Mouse (Mus musculus): ENCODE data around the gene Glyat. TPM values are rescaled to one million over a fixed set of nuclear protein-coding genes. Genes with fewer than 3 reads are reported as not detected.
A peak's percentile ranks its signal among the peaks of the same experiment; 100 is the strongest.

Gene Glyat
- not detected in 2 replicates for polyA plus RNA-seq (2014; fragmentation: Nextera tagmentation; extraction: Ambion mirVana)

- no peak within 1 kb of the TSS for H3K4me3 ChIP-seq (ENCODE audit: low read depth, low read length)
- no peaks in the 10 kb centered on the region for H3K27me3 ChIP-seq (ENCODE audit: control insufficient read depth, insufficient read depth, low read length)
- 88% methylated on average over 4 of the region's 4 CpGs for WGBS
- H3K9me3 ChIP-seq (ENCODE audit: control insufficient read depth, low read length): no peaks in the 10 kb centered on the region
- H3K4me1 ChIP-seq (ENCODE audit: control insufficient read depth, insufficient read depth, low read length): no peaks in the 10 kb centered on the region
- no peak within 1 kb of the TSS for H3K9ac ChIP-seq (replicated peaks; ENCODE audit: low read depth, low read length)
- H3K27ac ChIP-seq (ENCODE audit: low read depth, low read length): no peak within 1 kb of the TSS
- no peak within 1 kb of the TSS for H3K4me2 ChIP-seq (ENCODE audit: low read depth, low read length)
- ATAC-seq (ENCODE audit: low read depth): no peak
- no peaks in the 10 kb centered on the region for H3K36me3 ChIP-seq (ENCODE audit: control insufficient read depth, insufficient read depth, low read length)
Measured at GRCm38 (mm10) chr19:12633176-12633575, at the start of gene Glyat. Glyat (plus strand) TSS chr19:12633308.

GRCm38 (mm10) chr19:12585310-12585709 lies 47.8 kb upstream of the Glyat start:
- no peaks in the 10 kb centered on the region for H3K27me3 ChIP-seq (ENCODE audit: control insufficient read depth, insufficient read depth, low read length)
- H3K36me3 ChIP-seq (ENCODE audit: control insufficient read depth, insufficient read depth, low read length): no peaks in the 10 kb centered on the region
- WGBS: 82% methylated on average over 4 of the region's 4 CpGs
- no peak overlapping the region for H3K4me3 ChIP-seq (ENCODE audit: low read depth, low read length)
- H3K4me1 ChIP-seq (ENCODE audit: control insufficient read depth, insufficient read depth, low read length): no peaks in the 10 kb centered on the region
- H3K4me2 ChIP-seq (ENCODE audit: low read depth, low read length): no peak overlapping the region
- H3K9me3 ChIP-seq (ENCODE audit: control insufficient read depth, low read length): no peaks in the 10 kb centered on the region
- no peak overlapping the region for H3K9ac ChIP-seq (replicated peaks; ENCODE audit: low read depth, low read length)
- no peak overlapping the region for H3K27ac ChIP-seq (ENCODE audit: low read depth, low read length)
- ATAC-seq (ENCODE audit: low read depth): no peak

GRCm38 (mm10) chr19:12591908-12592307 lies 41.2 kb upstream of the Glyat start:
- H3K4me2 ChIP-seq (ENCODE audit: low read depth, low read length): no peak overlapping the region
- H3K36me3 ChIP-seq (ENCODE audit: control insufficient read depth, insufficient read depth, low read length): no peaks in the 10 kb centered on the region
- 21% methylated on average over 1 of the region's 1 CpGs for WGBS
- H3K9me3 ChIP-seq (ENCODE audit: control insufficient read depth, low read length): no peaks in the 10 kb centered on the region
- H3K9ac ChIP-seq (replicated peaks; ENCODE audit: low read depth, low read length): no peak overlapping the region
- peak; percentile 39; the same call in 1 of the 2 replicates for ATAC-seq (ENCODE audit: low read depth)
- H3K27me3 ChIP-seq (ENCODE audit: control insufficient read depth, insufficient read depth, low read length): no peaks in the 10 kb centered on the region
- no peak overlapping the region for H3K4me3 ChIP-seq (ENCODE audit: low read depth, low read length)
- H3K27ac ChIP-seq (ENCODE audit: low read depth, low read length): no peak overlapping the region
- H3K4me1 ChIP-seq (ENCODE audit: control insufficient read depth, insufficient read depth, low read length): peaks cover 6% of the 10 kb centered on the region; the same call in 1 of the 2 replicates

GRCm38 (mm10) chr19:12595135-12595529 lies 38.0 kb upstream of the Glyat start:
- H3K27me3 ChIP-seq (ENCODE audit: control insufficient read depth, insufficient read depth, low read length): no peaks in the 10 kb centered on the region
- 58% methylated on average over 2 of the region's 2 CpGs for WGBS
- peaks cover 7% of the 10 kb centered on the region; the same call in 1 of the 2 replicates for H3K4me1 ChIP-seq (ENCODE audit: control insufficient read depth, insufficient read depth, low read length)
- H3K27ac ChIP-seq (ENCODE audit: low read depth, low read length): no peak overlapping the region
- ATAC-seq (ENCODE audit: low read depth): peak; percentile 0; the same call in 1 of the 2 replicates
- H3K4me2 ChIP-seq (ENCODE audit: low read depth, low read length): peak overlapping the region; percentile 87
- no peak overlapping the region for H3K9ac ChIP-seq (replicated peaks; ENCODE audit: low read depth, low read length)
- no peaks in the 10 kb centered on the region for H3K9me3 ChIP-seq (ENCODE audit: control insufficient read depth, low read length)
- H3K36me3 ChIP-seq (ENCODE audit: control insufficient read depth, insufficient read depth, low read length): no peaks in the 10 kb centered on the region
- peak overlapping the region; percentile 71 for H3K4me3 ChIP-seq (ENCODE audit: low read depth, low read length)

GRCm38 (mm10) chr19:12595530-12596289 lies 37.4 kb upstream of the Glyat start:
- under 1% methylated on average over 49 of the region's 49 CpGs for WGBS
- peak overlapping the region; percentile 71 for H3K4me3 ChIP-seq (ENCODE audit: low read depth, low read length)
- H3K9ac ChIP-seq (replicated peaks; ENCODE audit: low read depth, low read length): peak overlapping the region; percentile 76
- peaks cover 7% of the 10 kb centered on the region; the same call in 1 of the 2 replicates for H3K4me1 ChIP-seq (ENCODE audit: control insufficient read depth, insufficient read depth, low read length)
- ATAC-seq (ENCODE audit: low read depth): peak; percentile 96
- H3K9me3 ChIP-seq (ENCODE audit: control insufficient read depth, low read length): no peaks in the 10 kb centered on the region
- no peaks in the 10 kb centered on the region for H3K27me3 ChIP-seq (ENCODE audit: control insufficient read depth, insufficient read depth, low read length)
- no peaks in the 10 kb centered on the region for H3K36me3 ChIP-seq (ENCODE audit: control insufficient read depth, insufficient read depth, low read length)
- peak overlapping the region; percentile 87 for H3K4me2 ChIP-seq (ENCODE audit: low read depth, low read length)
- peak overlapping the region; percentile 74 for H3K27ac ChIP-seq (ENCODE audit: low read depth, low read length)

- peak; percentile 65 for ATAC-seq (ENCODE audit: low read depth)
- WGBS: 17% methylated on average over 23 of the region's 23 CpGs
- H3K36me3 ChIP-seq (ENCODE audit: control insufficient read depth, insufficient read depth, low read length): no peaks in the 10 kb centered on the region
- peak overlapping the region; percentile 71 for H3K4me3 ChIP-seq (ENCODE audit: low read depth, low read length)
- H3K27me3 ChIP-seq (ENCODE audit: control insufficient read depth, insufficient read depth, low read length): no peaks in the 10 kb centered on the region
- no peaks in the 10 kb centered on the region for H3K9me3 ChIP-seq (ENCODE audit: control insufficient read depth, low read length)
- peak overlapping the region; percentile 74 for H3K27ac ChIP-seq (ENCODE audit: low read depth, low read length)
- H3K4me1 ChIP-seq (ENCODE audit: control insufficient read depth, insufficient read depth, low read length): peaks cover 7% of the 10 kb centered on the region; the same call in 1 of the 2 replicates
- H3K9ac ChIP-seq (replicated peaks; ENCODE audit: low read depth, low read length): peak overlapping the region; percentile 76
- H3K4me2 ChIP-seq (ENCODE audit: low read depth, low read length): peak overlapping the region; percentile 87
Measured at GRCm38 (mm10) chr19:12596290-12597072, 36.6 kb upstream of the Glyat start.

- no peak for ATAC-seq (ENCODE audit: low read depth)
- H3K27me3 ChIP-seq (ENCODE audit: control insufficient read depth, insufficient read depth, low read length): no peaks in the 10 kb centered on the region
- WGBS: 32% methylated on average over 3 of the region's 3 CpGs
- peak overlapping the region; percentile 71 for H3K4me3 ChIP-seq (ENCODE audit: low read depth, low read length)
- peak overlapping the region; percentile 76; the same call in 1 of the 2 replicates for H3K9ac ChIP-seq (replicated peaks; ENCODE audit: low read depth, low read length)
- peak overlapping the region; percentile 87 for H3K4me2 ChIP-seq (ENCODE audit: low read depth, low read length)
- H3K9me3 ChIP-seq (ENCODE audit: control insufficient read depth, low read length): no peaks in the 10 kb centered on the region
- no peak overlapping the region for H3K27ac ChIP-seq (ENCODE audit: low read depth, low read length)
- peaks cover 7% of the 10 kb centered on the region; the same call in 1 of the 2 replicates for H3K4me1 ChIP-seq (ENCODE audit: control insufficient read depth, insufficient read depth, low read length)
- H3K36me3 ChIP-seq (ENCODE audit: control insufficient read depth, insufficient read depth, low read length): no peaks in the 10 kb centered on the region
Measured at GRCm38 (mm10) chr19:12597073-12597405, 36.1 kb upstream of the Glyat start.

GRCm38 (mm10) chr19:12598674-12599073 lies 34.4 kb upstream of the Glyat start:
- Histone ChIP-seq H3K4me2 (ENCODE audit: low read depth, low read length) (no peak overlapping the region), H3K9me3 (ENCODE audit: control insufficient read depth, low read length) (no peaks in the 10 kb centered on the region), H3K4me3 (ENCODE audit: low read depth, low read length) (no peak overlapping the region), H3K4me1 (ENCODE audit: control insufficient read depth, insufficient read depth, low read length) (peaks cover 7% of the 10 kb centered on the region; the same call in 1 of the 2 replicates), H3K9ac (replicated peaks; ENCODE audit: low read depth, low read length) (no peak overlapping the region), H3K36me3 (ENCODE audit: control insufficient read depth, insufficient read depth, low read length) (no peaks in the 10 kb centered on the region), H3K27ac (ENCODE audit: low read depth, low read length) (no peak overlapping the region), H3K27me3 (ENCODE audit: control insufficient read depth, insufficient read depth, low read length) (no peaks in the 10 kb centered on the region)
- WGBS: 66% methylated on average over 3 of the region's 3 CpGs
- no peak for ATAC-seq (ENCODE audit: low read depth)

GRCm38 (mm10) chr19:12599674-12600073 lies 33.4 kb upstream of the Glyat start, which contains the start of gene Gm4952:
Gm4952 (plus strand) TSS chr19:12599974.
- Histone ChIP-seq H3K27ac (ENCODE audit: low read depth, low read length) (no peak within 1 kb of the TSS), H3K4me1 (ENCODE audit: control insufficient read depth, insufficient read depth, low read length) (peaks cover 7% of the 10 kb centered on the region; the same call in 1 of the 2 replicates), H3K9me3 (ENCODE audit: control insufficient read depth, low read length) (no peaks in the 10 kb centered on the region), H3K36me3 (ENCODE audit: control insufficient read depth, insufficient read depth, low read length) (no peaks in the 10 kb centered on the region), H3K9ac (replicated peaks; ENCODE audit: low read depth, low read length) (no peak within 1 kb of the TSS), H3K4me2 (ENCODE audit: low read depth, low read length) (no peak within 1 kb of the TSS), H3K27me3 (ENCODE audit: control insufficient read depth, insufficient read depth, low read length) (no peaks in the 10 kb centered on the region), H3K4me3 (ENCODE audit: low read depth, low read length) (no peak within 1 kb of the TSS)
- 74% methylated on average over 1 of the region's 1 CpGs for WGBS
- no peak for ATAC-seq (ENCODE audit: low read depth)

Measured in neural tube, embryonic 14.5 days (tissue).